Mouse (Mus musculus): ENCODE measurements around the gene Prkar1b. TPM values are rescaled to one million over a fixed set of nuclear protein-coding genes. Genes with fewer than 3 reads are reported as not detected.

The Prkar1b gene
- polyA plus RNA-seq, 1 experiment from 2014 or later, result 4.8 TPM

DNA sequence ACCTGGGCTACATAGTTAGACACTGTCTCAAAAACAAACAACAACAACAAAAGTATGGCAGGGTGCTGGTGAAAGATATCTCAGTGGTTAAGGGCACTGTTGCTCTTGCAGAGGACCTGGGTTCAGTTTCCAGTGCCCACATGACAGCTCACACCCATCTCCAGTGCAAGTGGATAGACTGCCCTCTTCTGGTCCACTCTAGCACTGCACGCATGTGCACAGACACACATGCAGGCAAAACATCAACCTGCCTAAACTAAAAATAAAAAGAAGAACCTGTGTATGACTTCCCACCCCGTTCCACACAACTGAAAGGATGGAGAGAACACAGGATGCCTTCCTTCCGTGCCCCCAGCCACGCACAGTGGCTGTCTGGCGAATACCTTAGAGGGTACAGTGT, 61.6 kb downstream of the Prkar1b start:
- H3K9ac ChIP-seq (ENCODE audit: low read length), result no peak overlapping the region
- no peak for DNase-seq (ENCODE audit: low spot score)
- H3K4me2 ChIP-seq (ENCODE audit: low read depth, severe bottlenecking), result no peak overlapping the region
- no peaks in the 10 kb centered on the region for H3K9me3 ChIP-seq (ENCODE audit: control insufficient read depth, low read length)
- no peak overlapping the region for H3K27ac ChIP-seq (replicated peaks; ENCODE audit: low read depth, low read length)
- 98% methylated on average over 5 of the region's 5 CpGs for WGBS
- no peaks in the 10 kb centered on the region for H3K27me3 ChIP-seq (ENCODE audit: control insufficient read depth, insufficient read depth, low read length)
- no peak for ATAC-seq (ENCODE audit: insufficient number of reproducible peaks, low FRiP score, low TSS enrichment, low read depth)
- no peaks in the 10 kb centered on the region for H3K4me1 ChIP-seq (ENCODE audit: control insufficient read depth, insufficient read depth, low read length)
- H3K4me3 ChIP-seq (ENCODE audit: low read depth, low read length), result no peak overlapping the region
- H3K36me3 ChIP-seq (ENCODE audit: control insufficient read depth, insufficient read depth, low read length), result no peaks in the 10 kb centered on the region

GRCm38 (mm10) chr5:139084831-139085519, 64.8 kb downstream of the Prkar1b start:
- no peak overlapping the region for H3K27ac ChIP-seq (replicated peaks; ENCODE audit: low read depth, low read length)
- H3K36me3 ChIP-seq (ENCODE audit: control insufficient read depth, insufficient read depth, low read length), result no peaks in the 10 kb centered on the region
- WGBS, result 72% methylated on average over 7 of the region's 7 CpGs
- no peaks in the 10 kb centered on the region for H3K27me3 ChIP-seq (ENCODE audit: control insufficient read depth, insufficient read depth, low read length)
- H3K4me1 ChIP-seq (ENCODE audit: control insufficient read depth, insufficient read depth, low read length), result no peaks in the 10 kb centered on the region
- ATAC-seq (ENCODE audit: insufficient number of reproducible peaks, low FRiP score, low TSS enrichment, low read depth) (no peak), DNase-seq (ENCODE audit: low spot score) (peak; percentile 66)
- H3K4me3 ChIP-seq (ENCODE audit: low read depth, low read length), result no peak overlapping the region
- no peak overlapping the region for H3K4me2 ChIP-seq (ENCODE audit: low read depth, severe bottlenecking)
- H3K9ac ChIP-seq (ENCODE audit: low read length), result no peak overlapping the region
- no peaks in the 10 kb centered on the region for H3K9me3 ChIP-seq (ENCODE audit: control insufficient read depth, low read length)

DNA sequence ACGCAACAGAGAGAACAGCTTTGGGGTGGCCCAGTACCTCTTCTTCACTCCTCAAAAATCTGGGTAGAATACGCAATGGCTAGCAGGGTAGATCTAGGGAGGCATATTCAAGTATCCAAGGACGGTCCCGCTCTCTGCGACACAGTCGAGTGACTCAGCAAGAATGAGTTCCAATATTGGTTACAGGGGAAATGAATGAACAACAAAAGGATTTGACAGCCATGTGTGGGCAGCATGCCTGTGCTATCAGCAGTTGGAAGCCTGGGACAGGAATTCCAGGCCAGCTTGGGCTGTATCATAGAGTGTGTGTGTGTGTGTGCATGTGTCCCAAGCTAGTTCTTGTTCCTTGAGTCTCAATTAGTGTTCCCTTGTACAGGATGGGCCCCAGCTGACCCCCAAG, 65.5 kb downstream of the Prkar1b start:
- H3K27me3 ChIP-seq (ENCODE audit: control insufficient read depth, insufficient read depth, low read length), result no peaks in the 10 kb centered on the region
- 90% methylated on average over 6 of the region's 6 CpGs for WGBS
- ATAC-seq (ENCODE audit: insufficient number of reproducible peaks, low FRiP score, low TSS enrichment, low read depth), result no peak

DNA sequence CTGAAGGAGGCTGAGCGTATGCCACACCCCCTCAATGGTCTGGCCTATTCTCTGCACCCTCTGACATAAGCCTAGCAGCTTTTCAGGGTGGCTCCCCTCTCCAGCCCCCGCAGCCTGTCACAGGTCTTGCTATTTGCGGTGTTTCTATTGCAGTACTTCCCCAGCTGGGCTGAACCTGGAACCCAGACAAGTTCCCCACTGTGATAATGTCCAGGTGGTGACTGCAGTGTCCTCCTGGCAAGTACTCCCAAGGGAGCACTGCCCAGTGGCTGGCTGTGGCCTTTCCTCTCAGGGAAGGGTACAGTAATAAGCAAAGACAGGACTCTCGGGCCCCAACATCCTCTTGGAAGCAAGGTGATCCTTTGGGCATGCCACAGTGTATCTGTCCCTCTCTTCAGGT, 66.0 kb downstream of the Prkar1b start:
- Histone ChIP-seq H3K4me3 (ENCODE audit: low read depth, low read length) (no peak overlapping the region), H3K36me3 (ENCODE audit: control insufficient read depth, insufficient read depth, low read length) (no peaks in the 10 kb centered on the region), H3K9me3 (ENCODE audit: control insufficient read depth, low read length) (no peaks in the 10 kb centered on the region), H3K27me3 (ENCODE audit: control insufficient read depth, insufficient read depth, low read length) (no peaks in the 10 kb centered on the region), H3K4me1 (ENCODE audit: control insufficient read depth, insufficient read depth, low read length) (no peaks in the 10 kb centered on the region), H3K4me2 (ENCODE audit: low read depth, severe bottlenecking) (no peak overlapping the region), H3K9ac (ENCODE audit: low read length) (no peak overlapping the region), H3K27ac (replicated peaks; ENCODE audit: low read depth, low read length) (no peak overlapping the region)
- no peak for ATAC-seq (ENCODE audit: insufficient number of reproducible peaks, low FRiP score, low TSS enrichment, low read depth)
- DNase-seq (ENCODE audit: low spot score), result no peak
- WGBS, result 80% methylated on average over 4 of the region's 4 CpGs

More for the DNA sequence above, 65.5 kb downstream of the Prkar1b start:
- no peaks in the 10 kb centered on the region for H3K9me3 ChIP-seq (ENCODE audit: control insufficient read depth, low read length)
- H3K4me2 ChIP-seq (ENCODE audit: low read depth, severe bottlenecking), result no peak overlapping the region
- no peaks in the 10 kb centered on the region for H3K4me1 ChIP-seq (ENCODE audit: control insufficient read depth, insufficient read depth, low read length)
- no peak overlapping the region for H3K4me3 ChIP-seq (ENCODE audit: low read depth, low read length)
- no peak for DNase-seq (ENCODE audit: low spot score)
- H3K36me3 ChIP-seq (ENCODE audit: control insufficient read depth, insufficient read depth, low read length), result no peaks in the 10 kb centered on the region
- no peak overlapping the region for H3K9ac ChIP-seq (ENCODE audit: low read length)
- no peak overlapping the region for H3K27ac ChIP-seq (replicated peaks; ENCODE audit: low read depth, low read length)

DNA sequence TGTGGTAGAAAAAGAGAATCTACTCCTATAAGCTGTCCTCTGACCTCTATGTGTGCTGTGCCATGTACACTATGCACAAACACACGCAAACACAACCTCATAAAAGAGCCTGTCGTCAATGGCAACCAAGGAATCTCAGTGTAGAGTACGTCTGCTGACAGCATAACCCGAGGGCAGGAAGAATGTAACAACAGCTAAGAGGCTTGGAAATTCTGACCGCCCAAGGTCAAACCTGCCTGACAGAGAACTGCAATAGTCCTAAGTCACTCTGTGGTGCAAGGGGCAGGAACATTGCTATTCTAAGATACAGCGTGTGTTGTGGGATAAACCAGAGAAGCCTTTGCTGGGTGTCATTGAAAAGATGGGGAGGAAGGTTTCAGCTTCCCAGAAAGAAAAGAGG, 68.4 kb downstream of the Prkar1b start:
- ATAC-seq (ENCODE audit: insufficient number of reproducible peaks, low FRiP score, low TSS enrichment, low read depth) (no peak), DNase-seq (ENCODE audit: low spot score) (no peak)
- Histone ChIP-seq H3K9me3 (ENCODE audit: control insufficient read depth, low read length) (no peaks in the 10 kb centered on the region), H3K27ac (replicated peaks; ENCODE audit: low read depth, low read length) (no peak overlapping the region), H3K36me3 (ENCODE audit: control insufficient read depth, insufficient read depth, low read length) (no peaks in the 10 kb centered on the region), H3K4me2 (ENCODE audit: low read depth, severe bottlenecking) (no peak overlapping the region), H3K27me3 (ENCODE audit: control insufficient read depth, insufficient read depth, low read length) (no peaks in the 10 kb centered on the region), H3K4me3 (ENCODE audit: low read depth, low read length) (no peak overlapping the region), H3K4me1 (ENCODE audit: control insufficient read depth, insufficient read depth, low read length) (peaks cover 3% of the 10 kb centered on the region; the same call in 1 of the 2 replicates), H3K9ac (ENCODE audit: low read length) (no peak overlapping the region)
- 57% methylated on average over 6 of the region's 6 CpGs for WGBS

DNA sequence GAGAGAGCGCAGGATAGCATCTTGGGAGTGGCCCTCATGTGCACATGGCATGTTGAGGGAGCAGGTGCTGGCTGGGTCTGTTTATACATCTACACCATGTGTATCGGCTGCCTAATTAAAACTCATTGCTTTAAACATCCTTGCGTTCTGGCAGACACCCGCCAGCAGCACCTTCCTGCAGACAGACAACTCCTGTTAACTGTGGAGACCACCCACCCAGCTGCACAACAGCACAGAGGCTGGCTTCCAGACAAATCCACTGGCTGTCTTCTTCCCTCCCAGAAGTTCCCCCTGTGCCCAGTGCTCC, 71.7 kb downstream of the Prkar1b start:
- H3K4me3 ChIP-seq (ENCODE audit: low read depth, low read length), result no peak overlapping the region
- 42% methylated on average over 4 of the region's 4 CpGs for WGBS
- ATAC-seq (ENCODE audit: insufficient number of reproducible peaks, low FRiP score, low TSS enrichment, low read depth), result no peak
- H3K27me3 ChIP-seq (ENCODE audit: control insufficient read depth, insufficient read depth, low read length), result no peaks in the 10 kb centered on the region
- H3K4me1 ChIP-seq (ENCODE audit: control insufficient read depth, insufficient read depth, low read length), result peaks cover 3% of the 10 kb centered on the region; the same call in 1 of the 2 replicates
- no peaks in the 10 kb centered on the region for H3K36me3 ChIP-seq (ENCODE audit: control insufficient read depth, insufficient read depth, low read length)
- H3K9me3 ChIP-seq (ENCODE audit: control insufficient read depth, low read length), result no peaks in the 10 kb centered on the region
- no peak overlapping the region for H3K4me2 ChIP-seq (ENCODE audit: low read depth, severe bottlenecking)
- no peak for DNase-seq (ENCODE audit: low spot score)
- H3K9ac ChIP-seq (ENCODE audit: low read length), result no peak overlapping the region
- no peak overlapping the region for H3K27ac ChIP-seq (replicated peaks; ENCODE audit: low read depth, low read length)

DNA sequence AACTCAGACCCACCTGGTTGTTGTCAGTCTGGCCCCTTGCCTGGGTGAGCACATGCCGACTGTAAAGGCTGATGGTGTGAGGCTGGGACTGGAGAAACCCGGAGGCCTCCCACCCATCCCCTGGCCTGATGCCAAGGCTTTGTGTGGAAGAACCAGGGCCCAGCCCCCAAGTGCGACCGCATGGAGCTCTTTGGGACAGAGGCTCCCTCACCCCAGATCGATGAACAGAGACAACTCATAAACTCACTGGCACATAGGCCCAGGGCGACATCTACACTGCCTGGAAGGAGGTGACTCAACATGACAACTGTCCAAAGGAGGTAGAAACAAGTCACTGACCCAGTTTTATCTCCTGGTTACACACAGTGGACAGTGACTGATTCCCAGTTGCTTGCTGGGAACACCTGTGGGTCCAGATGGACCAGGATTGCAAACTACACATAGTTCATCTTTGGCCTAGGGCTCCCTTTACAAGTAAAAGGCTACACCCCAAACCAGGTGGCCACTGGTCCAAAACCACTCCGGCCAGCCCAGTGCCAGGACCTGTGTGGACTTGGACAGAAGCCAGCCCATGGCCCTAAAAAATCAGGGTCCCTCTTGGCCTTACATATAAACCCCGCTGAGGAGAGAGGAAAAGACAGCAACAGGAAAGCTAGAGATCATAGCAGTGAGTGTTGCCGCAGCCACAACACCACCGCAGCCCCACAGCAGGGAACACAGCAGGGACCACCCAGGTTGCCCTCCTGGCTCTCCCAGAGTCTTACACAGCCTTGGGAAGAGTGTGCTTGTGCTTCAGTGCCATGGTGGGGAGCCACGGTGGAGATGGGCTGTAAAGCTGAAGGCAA, 72.3 kb downstream of the Prkar1b start:
- no peaks in the 10 kb centered on the region for H3K27me3 ChIP-seq (ENCODE audit: control insufficient read depth, insufficient read depth, low read length)
- no peaks in the 10 kb centered on the region for H3K36me3 ChIP-seq (ENCODE audit: control insufficient read depth, insufficient read depth, low read length)
- peaks cover 3% of the 10 kb centered on the region; the same call in 1 of the 2 replicates for H3K4me1 ChIP-seq (ENCODE audit: control insufficient read depth, insufficient read depth, low read length)
- H3K4me3 ChIP-seq (ENCODE audit: low read depth, low read length), result no peak overlapping the region
- WGBS, result 60% methylated on average over 11 of the region's 11 CpGs
- DNase-seq (ENCODE audit: low spot score), result no peak
- ATAC-seq (ENCODE audit: insufficient number of reproducible peaks, low FRiP score, low TSS enrichment, low read depth), result no peak
- H3K4me2 ChIP-seq (ENCODE audit: low read depth, severe bottlenecking), result no peak overlapping the region
- no peak overlapping the region for H3K27ac ChIP-seq (replicated peaks; ENCODE audit: low read depth, low read length)
- H3K9me3 ChIP-seq (ENCODE audit: control insufficient read depth, low read length), result no peaks in the 10 kb centered on the region
- H3K9ac ChIP-seq (ENCODE audit: low read length), result no peak overlapping the region

DNA sequence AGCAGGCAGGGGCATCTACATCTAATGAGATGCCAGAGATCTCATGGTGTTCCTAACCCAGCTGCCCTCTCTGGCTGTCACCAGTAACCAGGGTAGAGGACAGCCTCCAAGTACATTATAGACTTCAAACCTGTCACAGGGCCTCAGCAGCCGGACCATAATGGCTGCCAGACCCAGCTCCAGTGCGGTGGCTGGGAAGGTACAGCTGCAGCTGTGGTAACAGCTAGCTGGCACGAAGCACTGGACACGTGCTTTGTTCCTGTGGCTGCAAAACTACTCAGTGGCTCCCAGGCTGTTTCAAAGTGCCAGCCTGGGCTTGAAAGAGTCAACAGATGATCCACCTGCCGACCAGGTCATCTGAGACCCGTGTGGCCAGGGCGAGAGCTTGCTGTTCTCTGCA, 73.4 kb downstream of the Prkar1b start:
- no peak overlapping the region for H3K9ac ChIP-seq (ENCODE audit: low read length)
- DNase-seq (ENCODE audit: low spot score), result no peak
- no peak overlapping the region for H3K27ac ChIP-seq (replicated peaks; ENCODE audit: low read depth, low read length)
- H3K36me3 ChIP-seq (ENCODE audit: control insufficient read depth, insufficient read depth, low read length), result no peaks in the 10 kb centered on the region
- H3K4me3 ChIP-seq (ENCODE audit: low read depth, low read length), result no peak overlapping the region
- no peak overlapping the region for H3K4me2 ChIP-seq (ENCODE audit: low read depth, severe bottlenecking)
- peaks cover 3% of the 10 kb centered on the region; the same call in 1 of the 2 replicates for H3K4me1 ChIP-seq (ENCODE audit: control insufficient read depth, insufficient read depth, low read length)
- no peak for ATAC-seq (ENCODE audit: insufficient number of reproducible peaks, low FRiP score, low TSS enrichment, low read depth)
- no peaks in the 10 kb centered on the region for H3K9me3 ChIP-seq (ENCODE audit: control insufficient read depth, low read length)
- WGBS, result 80% methylated on average over 7 of the region's 7 CpGs
- H3K27me3 ChIP-seq (ENCODE audit: control insufficient read depth, insufficient read depth, low read length), result no peaks in the 10 kb centered on the region
